ENCODE assay signal across 14 mouse cellular contexts in genomic region chr4:140951861-140952641, GRCm38 (mm10). TPM values are rescaled to one million over a fixed set of nuclear protein-coding genes. Genes with fewer than 3 reads are reported as not detected.
DNase-seq lines count a peak whose midpoint lies in the region; ATAC-seq and TF ChIP-seq lines count a peak whose summit lies in the region.
"Had no signal": no experiment of that assay in that cellular context is flagged by ENCODE, and none has a peak within 500 bp of the region (broad histone marks: within the 10 kb centered on the region; RNA-seq: fewer than 3 reads in every experiment).

No protein-coding gene starts in this region.

- H3K4me3 ChIP-seq in bone marrow, adult 2 months (replicated peaks; ENCODE audit: control insufficient read depth, low read depth, low read length), result no peak overlapping the region
- H3K4me3 ChIP-seq: lung, embryonic 15.5 days had no signal

- TF ChIP-seq CTCF in bone marrow, adult 2 months (IDR thresholded peaks at IDR 0.05; ENCODE audit: control insufficient read depth, insufficient read depth, low read length), result no peak

- peak overlapping the region; percentile 91 for H3K27ac ChIP-seq in bone marrow, adult 2 months (ENCODE audit: control insufficient read depth, insufficient read depth, low read depth, low read length, poor library complexity)
- H3K27ac ChIP-seq: lung, embryonic 15.5 days had no signal

- peaks cover 8% of the 10 kb centered on the region for H3K4me1 ChIP-seq in bone marrow, adult 2 months (ENCODE audit: control insufficient read depth, insufficient read depth, low read length)

- peak; percentile 41 for DNase-seq in lung, postnatal 36 days
- DNase-seq in lung, postnatal 14 days, result no peak
- DNase-seq in thymus, postnatal 4 days, result peak; percentile 60
- no peak for DNase-seq in cerebellum, adult 9-10 months
- DNase-seq in ovary, adult 18-20 months (ENCODE audit: low spot score), result no peak
- DNase-seq: gastrocnemius, postnatal 14 days; heart, postnatal 14 days; left cerebral cortex, postnatal 4 days; right cerebral cortex, adult 18-20 months had no signal

- WGBS in bone marrow, adult 2 months, result 31% methylated on average over 18 of the region's 18 CpGs

- peak; percentile 87 for ATAC-seq in monocyte, adult 5-6 weeks (replicated peaks; ENCODE audit: insufficient number of reproducible peaks, low FRiP score, low TSS enrichment, poor library complexity, severe bottlenecking)
- ATAC-seq: intestine, postnatal 0 days had no signal

- TF ChIP-seq POLR2A in bone marrow, adult 2 months (IDR thresholded peaks at IDR 0.05; ENCODE audit: borderline replicate concordance, control insufficient read depth, low read depth, low read length), result no peak

RNA-seq across cellular contexts. Expression of gene Sdhb, which starts 9.0 kb away (rescaled TPM):
- 33.6 and 65.3 TPM in 2 replicates for polyA plus RNA-seq in bone marrow, adult 2 months (2011; ENCODE audit: insufficient read depth, insufficient read length, low replicate concordance, missing spikeins)
- 122 to 131 TPM (median 125 TPM) in 3 replicates for total RNA-seq in monocyte, adult 5-6 weeks (2017)

RNA-seq across cellular contexts. Expression of gene Atp13a2, which starts 34.6 kb away (rescaled TPM):
- 28.4 and 46.7 TPM in 2 replicates for polyA plus RNA-seq in bone marrow, adult 2 months (2011; ENCODE audit: insufficient read depth, insufficient read length, low replicate concordance, missing spikeins)
- 29.4 to 38.3 TPM (median 34.3 TPM) in 3 replicates for total RNA-seq in monocyte, adult 5-6 weeks (2017)

RNA-seq across cellular contexts. Expression of gene Padi2, which starts 45.9 kb away (rescaled TPM):
- polyA plus RNA-seq in bone marrow, adult 2 months (2011; ENCODE audit: insufficient read depth, insufficient read length, low replicate concordance, missing spikeins), result 5.6 and 11.4 TPM in 2 replicates
- total RNA-seq in monocyte, adult 5-6 weeks (2017), result 41.3 to 73.2 TPM (median 47.7 TPM) in 3 replicates

RNA-seq across cellular contexts. Expression of gene Mfap2, which starts 58.2 kb away (rescaled TPM):
- polyA plus RNA-seq in bone marrow, adult 2 months (2011; ENCODE audit: insufficient read depth, insufficient read length, low replicate concordance, missing spikeins), result 1.9 and 4.0 TPM in 2 replicates
- not detected in 3 replicates for total RNA-seq in monocyte, adult 5-6 weeks (2017)
- total RNA-seq: G1E had no signal
- polyA plus RNA-seq: G1E had no signal

Comparison
In these comparisons a context has a peak if more than half of its experiments do, and no peak if none do; other contexts are left out.
1. DNase-seq: peak in lung, postnatal 36 days (single experiment) and thymus, postnatal 4 days (single experiment); none in lung, postnatal 14 days (single experiment), cerebellum, adult 9-10 months (single experiment) and ovary, adult 18-20 months (single experiment).